Mouse (Mus musculus): Measurements from ENCODE around the gene Parp6. TPM values are rescaled to one million over a fixed set of nuclear protein-coding genes. Genes with fewer than 3 reads are reported as not detected.

The Parp6 gene
- total RNA-seq (2023), result 62.7 to 73.8 TPM (median 65.6 TPM) in 4 replicates

DNA sequence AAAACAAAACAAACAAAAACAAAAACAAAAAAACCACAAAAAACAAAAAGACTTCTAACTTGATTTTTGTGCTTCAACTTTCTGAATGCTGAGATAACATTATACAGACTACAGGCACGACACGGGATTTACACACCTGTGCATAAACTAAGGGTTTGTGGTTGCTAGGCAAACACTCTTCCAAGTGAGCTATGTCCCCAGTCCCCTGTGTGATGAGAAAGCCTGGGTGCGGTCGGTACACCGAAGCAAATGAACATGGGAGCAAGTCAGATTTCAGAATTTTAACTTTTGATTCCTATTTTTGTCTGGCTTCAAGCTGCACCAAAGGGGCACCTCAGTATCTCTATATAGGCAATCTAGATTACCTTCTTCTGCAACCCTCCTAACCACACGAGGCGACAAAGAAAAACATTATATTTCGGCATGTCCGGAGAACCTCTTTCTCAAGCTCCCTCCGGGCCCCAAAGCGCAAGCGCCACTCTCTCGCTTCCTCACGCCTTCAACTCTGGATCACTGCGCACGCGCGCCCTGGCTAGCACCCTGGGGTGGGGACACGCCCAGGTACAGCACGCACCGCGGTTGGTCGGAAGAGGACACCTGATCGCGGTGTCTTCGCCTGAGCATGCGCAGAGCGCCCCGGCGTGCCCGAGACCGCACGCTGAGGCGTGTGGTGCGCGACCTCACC is at the start of gene Parp6:
TSS of gene Parp6 (plus strand) at position 663 of the 685 bp plus-strand sequence.

GRCm38 (mm10) chr9:59577844-59578504 is 39.1 kb upstream of the Parp6 start, which contains the start of gene Celf6:
Gene Celf6, plus strand, starts transcription at chr9:59577917.

GRCm38 (mm10) chr9:59655958-59656634 is 39.0 kb downstream of the Parp6 start, which contains the start of gene Pkm:
Gene Pkm, plus strand, starts transcription at chr9:59656368.

DNA sequence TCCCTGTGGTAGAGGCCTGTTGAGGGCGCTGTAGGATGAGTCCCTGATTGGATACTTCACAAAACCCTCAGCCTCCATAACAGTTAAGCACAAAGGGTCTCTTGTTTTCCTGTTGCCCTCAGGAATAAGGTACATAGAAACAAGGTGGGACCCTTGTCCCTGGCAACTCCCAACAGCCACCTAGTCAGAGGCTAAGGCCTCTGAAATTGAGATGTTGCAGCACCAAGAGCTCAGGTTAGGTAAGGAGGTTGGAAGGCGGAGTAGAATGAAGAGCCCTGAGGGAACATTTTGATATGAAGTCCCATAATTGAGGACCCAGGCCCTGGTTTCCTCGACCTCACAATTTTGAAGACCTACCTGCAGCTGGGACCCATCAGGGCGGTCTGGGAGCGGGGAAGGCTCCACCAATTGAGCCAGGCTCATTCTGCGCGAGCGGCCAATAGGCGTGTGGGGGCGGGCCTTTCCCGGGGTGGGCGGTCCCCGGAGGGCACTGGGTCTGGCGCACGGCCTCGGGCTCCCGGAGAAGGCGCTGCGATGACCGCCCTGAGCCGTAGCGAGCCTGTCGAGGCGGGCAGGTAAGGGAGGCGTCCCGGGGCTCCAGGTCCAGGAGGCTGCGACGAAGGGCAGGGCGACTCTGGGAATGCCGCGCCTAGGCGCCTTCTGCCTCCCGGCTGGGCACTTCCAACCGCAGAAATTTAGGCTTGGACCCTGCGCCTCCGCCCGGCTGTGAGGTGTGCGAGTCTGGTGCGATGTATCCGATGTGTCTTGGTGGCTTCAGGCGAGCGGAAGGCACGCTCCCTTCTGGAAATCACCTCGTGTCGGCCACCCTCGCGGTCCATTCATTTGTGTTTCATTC is 62.8 kb downstream of the Parp6 start, which contains the start of gene Gramd2:
TSS of gene Gramd2 (plus strand) at position 467 of the 856 bp plus-strand sequence.

Other genes with a start within 250 kb of the Parp6 start
- gene Arih1, start 130.7 kb upstream of the Parp6 start, total RNA-seq (2023), result 149 to 170 TPM (median 156 TPM) in 4 replicates
- 56.7 to 62.4 TPM (median 59.7 TPM) in 4 replicates for gene Hexa, start 77.7 kb upstream of the Parp6 start, total RNA-seq (2023)
- gene Tmem202, start 77.4 kb upstream of the Parp6 start, total RNA-seq (2023), result 0.50 to 1.3 TPM (median 0.63 TPM) in 4 replicates
- gene Celf6, start 39.4 kb upstream of the Parp6 start, total RNA-seq (2023), result not detected in 4 replicates
- gene Pkm, start 39.1 kb downstream of the Parp6 start, total RNA-seq (2023), result 253 to 276 TPM (median 267 TPM) in 4 replicates
- gene Gramd2, start 62.9 kb downstream of the Parp6 start, total RNA-seq (2023), result 0.16 to 0.39 TPM in 2 of 4 replicates, not detected in the others
- gene Senp8, start 133.4 kb downstream of the Parp6 start, total RNA-seq (2023), result 1.1 to 4.5 TPM (median 2.4 TPM) in 4 replicates
- gene Myo9a, start 133.6 kb downstream of the Parp6 start, total RNA-seq (2023), result 13.7 to 17.2 TPM (median 16.3 TPM) in 4 replicates